Mouse (Mus musculus) layer of hippocampus, postnatal 25 days (tissue): ENCODE data around the gene Pitx3. TPM values are rescaled to one million over a fixed set of nuclear protein-coding genes. Genes with fewer than 3 reads are reported as not detected.
"Not testable (repeated sequence)": the region's sequence is repeated elsewhere in the genome, so short reads cannot be mapped to it uniquely, and the experiment has no call there.

Source experiments
- DNase-seq, 2 experiments: peaks; one replicate each; pipeline ENCODE4 v3.0.0; 2022; ENCODE audit warnings: mixed read lengths in 2 of 2, low spot score in 1 of 2; ENCODE audit errors: extremely low spot score in 1 of 2
- total RNA-seq, 2 experiments: library from RNA; stranded (reverse); gene quantifications; 2 replicates each; pipeline ENCODE4 v1.2.3; 2021

The Pitx3 gene
- total RNA-seq, 2 experiments from 2014 or later, result not detected

- DNase-seq, result no peak
Observed at GRCm38 (mm10) chr19:46132577-46132976, 15.5 kb downstream of the Pitx3 start.

DNA sequence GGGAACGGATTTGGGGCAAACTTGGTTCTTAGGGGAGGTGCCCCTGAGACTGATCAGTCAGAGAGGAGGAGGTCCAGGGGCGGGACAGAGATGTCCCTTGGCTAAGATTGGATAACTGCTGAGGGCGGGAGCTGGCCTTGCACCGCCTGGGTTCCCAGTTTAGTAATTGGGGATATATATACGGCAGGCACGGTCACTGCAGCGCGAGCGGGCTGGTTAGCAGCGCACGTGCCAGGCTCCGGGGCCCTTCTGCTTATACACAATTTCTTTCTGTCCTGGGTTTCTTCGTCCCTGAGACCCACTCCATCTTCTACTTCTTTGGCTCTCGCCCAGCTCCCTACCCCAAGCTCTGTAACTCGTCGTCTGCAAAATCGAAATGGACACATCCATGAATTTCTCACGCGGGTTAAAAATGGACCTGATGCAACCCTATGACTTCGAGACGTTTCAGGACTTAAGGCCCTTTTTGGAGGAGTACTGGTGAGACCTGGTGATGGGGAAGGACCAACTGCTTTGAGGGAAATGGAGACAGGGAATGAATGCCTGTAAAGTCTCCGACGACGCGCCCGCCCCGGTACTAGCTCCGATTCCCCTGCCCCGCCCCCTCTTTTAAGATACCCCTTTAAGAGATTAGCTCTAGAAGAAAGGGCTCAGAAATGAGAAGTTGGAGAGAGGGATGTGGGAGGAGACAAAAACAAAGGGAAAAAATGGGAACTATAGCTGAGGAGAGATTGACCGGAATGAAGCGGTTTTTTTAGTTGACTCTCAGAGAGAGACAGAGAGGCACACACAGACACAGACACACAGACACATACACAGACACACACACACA is 16.2 kb downstream of the Pitx3 start, which contains the start of gene Elovl3:
TSS of gene Elovl3 (plus strand) at position 204 of the 832 bp plus-strand sequence.
- DNase-seq, result no peak

DNA sequence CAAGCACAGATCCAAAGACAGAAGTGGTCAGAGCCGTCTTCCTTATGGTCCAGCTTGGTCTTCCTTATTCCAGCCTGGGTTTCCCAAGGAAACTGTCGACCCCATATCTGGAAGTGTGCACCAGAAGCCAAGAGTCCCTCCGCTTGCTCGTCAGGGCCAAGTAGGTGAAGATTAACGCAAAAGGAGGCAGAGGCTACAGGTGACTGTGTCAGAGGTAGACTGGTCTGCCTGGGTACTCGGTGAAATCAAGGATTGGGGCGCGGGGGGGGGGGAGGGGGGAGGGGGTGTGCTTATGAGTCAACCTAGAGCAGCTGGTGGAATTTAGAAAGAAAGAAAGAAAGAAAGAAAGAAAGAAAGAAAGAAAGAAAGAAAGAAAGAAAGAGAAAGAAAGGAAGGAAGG is 16.8 kb downstream of the Pitx3 start:
- DNase-seq, result no peak

DNA sequence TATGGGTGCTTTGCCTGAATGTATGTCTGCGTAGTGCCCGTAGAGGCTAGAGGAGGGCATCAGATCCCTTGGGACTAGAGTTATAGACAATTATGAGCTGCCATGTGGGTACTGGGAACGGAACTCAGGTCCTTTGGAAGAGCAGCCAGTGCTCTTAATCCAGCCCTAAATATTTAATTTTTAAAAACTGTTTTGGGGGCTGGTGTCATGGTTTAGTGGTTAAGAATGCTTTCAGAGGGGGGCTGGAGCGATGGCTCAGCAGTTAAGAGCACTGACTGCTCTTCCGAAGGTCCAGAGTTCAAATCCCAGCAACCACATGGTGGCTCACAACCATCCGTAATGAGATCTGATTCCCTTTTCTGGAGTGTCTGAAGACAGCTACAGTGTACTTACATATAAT is 18.4 kb downstream of the Pitx3 start:
- DNase-seq, result not testable (repeated sequence)

- DNase-seq, result no peak
Observed at GRCm38 (mm10) chr19:46126301-46126700, 21.8 kb downstream of the Pitx3 start.

GRCm38 (mm10) chr19:46124651-46125050 is 23.5 kb downstream of the Pitx3 start:
- no peak for DNase-seq

DNA sequence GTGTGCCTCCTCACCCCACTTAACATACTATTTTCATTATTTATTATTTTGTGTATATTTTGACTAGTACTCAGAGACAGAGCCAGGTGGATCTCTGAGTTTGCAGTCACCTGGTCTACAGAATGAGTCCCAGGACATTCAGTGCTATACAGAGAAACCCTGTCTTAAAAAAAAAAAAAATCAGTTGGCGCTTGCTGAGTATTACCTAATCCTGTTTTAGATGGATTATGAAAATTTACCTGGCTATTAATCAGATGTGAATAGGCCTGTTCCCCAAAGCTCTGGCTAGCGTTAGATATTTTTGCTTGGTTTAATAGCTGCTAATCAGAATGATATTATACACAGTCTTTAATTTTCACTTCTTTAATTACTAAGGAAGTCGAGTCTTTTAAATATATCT is 24.2 kb downstream of the Pitx3 start:
- no peak for DNase-seq

- no peak for DNase-seq
Observed at GRCm38 (mm10) chr19:46120872-46121271, 27.3 kb downstream of the Pitx3 start.

DNA sequence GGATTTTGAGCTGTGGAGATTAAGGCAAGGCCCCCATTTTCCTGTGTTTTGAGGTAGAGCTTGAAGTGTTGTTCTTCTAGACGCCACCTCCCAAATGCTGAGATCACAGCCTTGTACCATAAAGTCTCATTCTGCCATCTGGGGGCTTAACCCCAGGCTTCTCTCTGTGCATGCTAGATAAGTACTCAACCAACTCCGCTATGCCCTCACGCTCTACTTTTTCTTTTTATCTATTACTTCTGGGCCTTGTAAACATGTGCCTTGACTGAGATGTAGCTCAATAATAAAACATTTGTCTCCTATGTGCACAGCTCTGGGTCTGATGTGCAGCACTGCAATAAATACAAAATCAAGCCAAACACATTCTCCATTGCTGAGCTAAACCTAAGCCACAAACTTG is 28.7 kb downstream of the Pitx3 start:
- no peak for DNase-seq

DNA sequence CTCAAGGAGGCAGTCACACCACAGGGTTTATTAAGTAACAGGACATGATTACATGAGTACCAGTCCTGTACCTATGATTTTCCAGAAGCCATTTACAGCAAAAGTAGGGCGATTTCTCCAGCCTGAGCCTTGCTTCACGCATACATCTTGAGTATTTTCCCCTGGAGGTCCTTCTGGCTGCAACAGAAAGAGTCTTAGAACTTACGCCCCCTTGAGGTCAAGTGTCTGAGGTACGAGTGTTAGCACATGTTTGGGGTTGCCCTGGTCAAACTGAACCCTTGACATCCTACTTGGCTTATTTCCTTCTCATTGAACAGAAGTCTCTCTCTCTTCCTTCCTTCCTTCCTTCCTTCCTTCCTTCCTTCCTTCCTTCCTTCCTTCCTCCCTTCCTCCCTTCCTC is 33.5 kb downstream of the Pitx3 start:
- no peak for DNase-seq

GRCm38 (mm10) chr19:46110781-46111180 is 37.3 kb downstream of the Pitx3 start:
- no peak for DNase-seq

DNA sequence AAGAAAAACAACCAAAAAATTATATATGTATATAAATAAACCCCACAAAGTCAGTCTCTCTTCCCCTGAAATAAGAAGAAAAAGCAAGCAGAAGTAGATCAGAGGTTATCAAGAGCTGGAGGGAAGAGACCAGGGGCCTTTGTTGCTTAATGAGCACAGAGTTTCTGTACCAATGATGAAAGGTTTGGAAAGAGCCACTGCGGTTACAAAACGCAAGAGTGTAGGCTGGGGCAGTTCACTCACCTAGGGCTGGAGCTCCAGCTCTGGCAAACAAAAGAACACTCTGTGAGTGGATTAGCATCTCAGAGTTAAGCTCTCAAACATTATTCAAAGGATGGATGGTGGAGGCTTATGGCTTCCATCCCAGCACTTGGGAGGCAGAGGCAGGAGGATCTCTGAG is 37.9 kb downstream of the Pitx3 start:
- no peak for DNase-seq

DNA sequence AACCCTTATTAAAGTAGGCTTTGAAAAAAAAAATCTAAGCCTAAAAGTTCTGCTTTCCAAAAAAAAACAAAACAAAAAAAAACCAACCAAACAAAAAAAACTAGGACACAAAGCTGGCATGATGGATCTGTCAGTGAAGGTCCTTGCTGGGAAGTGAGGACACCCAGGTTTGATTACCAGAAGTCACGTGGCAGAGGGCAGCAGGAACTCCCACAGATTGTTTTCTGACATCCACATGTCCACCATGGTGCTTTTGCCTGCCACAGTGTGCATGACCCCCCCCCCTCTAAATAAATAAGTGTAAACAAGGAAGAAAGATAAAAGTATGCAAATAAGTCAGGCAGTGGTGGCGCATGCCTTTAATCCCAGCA is 44.0 kb downstream of the Pitx3 start:
- DNase-seq, result no peak

DNA sequence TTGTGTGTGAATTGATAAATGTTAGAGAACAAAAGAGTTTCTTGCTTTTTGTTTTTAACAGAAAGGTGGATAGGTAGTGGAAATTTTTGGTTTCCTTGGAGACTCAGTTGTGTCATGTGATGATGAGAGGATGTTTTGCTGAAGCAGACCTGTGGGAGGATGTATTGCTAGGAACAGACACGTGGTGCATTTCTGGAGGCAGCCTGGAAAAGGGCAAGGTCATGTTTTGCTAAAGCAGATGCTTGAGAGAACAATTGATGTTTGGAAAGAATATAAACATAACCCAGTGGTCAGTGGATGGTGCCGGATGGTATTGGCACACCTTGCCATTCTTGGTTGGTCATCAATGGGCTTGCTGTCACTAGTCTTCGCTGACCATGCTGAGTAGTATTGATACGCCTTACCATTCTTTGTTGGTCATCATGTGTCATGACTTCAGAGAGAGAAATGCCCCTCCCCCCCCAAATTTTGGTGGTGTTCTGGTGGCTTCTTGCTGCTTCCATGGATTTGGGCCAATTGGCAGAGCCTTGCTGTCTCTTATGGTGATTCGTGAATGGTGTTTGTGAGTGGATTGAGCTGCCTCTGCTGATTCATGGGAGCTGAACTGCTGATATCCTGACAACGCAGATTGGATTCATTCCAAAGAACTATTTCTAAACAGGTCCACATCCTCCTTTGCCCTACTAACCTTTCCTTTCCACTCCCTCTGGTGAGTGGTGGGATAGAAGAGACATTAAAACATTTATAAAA is 44.5 kb downstream of the Pitx3 start:
- DNase-seq, result no peak

DNA sequence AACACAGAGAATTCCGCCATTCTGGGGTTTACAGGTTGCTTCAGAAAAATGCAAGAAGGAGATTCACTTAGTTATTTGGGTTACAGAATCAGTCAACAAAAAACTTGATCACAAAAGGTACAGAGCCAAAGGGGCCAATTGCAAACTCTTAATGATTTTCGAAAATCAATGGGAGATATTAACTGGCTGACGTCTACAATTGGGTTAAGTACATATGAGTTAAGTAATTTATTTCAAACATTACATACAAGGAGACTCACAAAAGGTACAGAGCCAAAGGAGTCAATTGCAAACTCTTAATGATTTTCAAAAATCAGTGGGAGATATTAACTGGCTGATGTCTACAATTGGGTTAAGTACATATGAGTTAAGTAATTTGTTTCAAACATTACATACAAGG is 48.6 kb downstream of the Pitx3 start:
- no peak for DNase-seq

DNA sequence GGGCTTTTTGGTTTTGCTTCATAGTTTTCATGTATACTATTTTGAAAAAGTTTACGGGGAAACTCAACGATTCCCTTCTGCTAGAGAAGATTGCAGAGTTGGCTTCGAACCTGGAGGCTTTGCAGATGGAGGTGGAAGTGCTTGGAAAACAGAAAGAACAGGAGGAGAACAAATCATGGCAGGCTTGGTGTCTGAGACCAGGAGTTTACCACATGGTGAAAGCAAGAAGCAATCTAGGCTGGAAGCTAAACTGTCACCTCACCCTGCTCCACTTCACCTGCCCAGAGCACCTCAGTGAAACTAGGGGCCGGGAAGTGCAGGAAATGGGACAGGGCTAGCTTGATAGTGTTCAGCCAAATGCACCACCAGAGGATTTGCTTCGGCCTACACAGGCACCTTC is 51.7 kb downstream of the Pitx3 start:
- DNase-seq, result no peak

DNA sequence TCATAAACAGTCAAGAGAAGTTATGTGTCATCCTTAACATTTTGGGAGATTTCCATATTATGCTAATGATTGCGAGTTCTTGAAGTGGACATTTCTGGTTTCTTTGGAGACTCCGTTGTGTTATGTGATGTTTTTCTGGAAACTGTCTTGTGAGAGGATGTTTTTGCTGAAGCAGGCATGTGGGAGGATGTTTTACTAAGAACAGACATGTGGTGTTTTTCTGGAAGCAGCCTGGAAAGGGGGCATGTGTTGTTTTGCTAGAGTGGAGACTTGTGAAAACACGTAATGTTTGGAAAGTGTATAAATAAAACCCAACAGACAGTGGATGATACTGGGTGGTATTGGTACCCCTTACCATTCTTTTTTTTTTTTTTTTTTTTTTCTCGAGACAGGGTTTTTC is 52.8 kb downstream of the Pitx3 start:
- DNase-seq, result no peak

DNA sequence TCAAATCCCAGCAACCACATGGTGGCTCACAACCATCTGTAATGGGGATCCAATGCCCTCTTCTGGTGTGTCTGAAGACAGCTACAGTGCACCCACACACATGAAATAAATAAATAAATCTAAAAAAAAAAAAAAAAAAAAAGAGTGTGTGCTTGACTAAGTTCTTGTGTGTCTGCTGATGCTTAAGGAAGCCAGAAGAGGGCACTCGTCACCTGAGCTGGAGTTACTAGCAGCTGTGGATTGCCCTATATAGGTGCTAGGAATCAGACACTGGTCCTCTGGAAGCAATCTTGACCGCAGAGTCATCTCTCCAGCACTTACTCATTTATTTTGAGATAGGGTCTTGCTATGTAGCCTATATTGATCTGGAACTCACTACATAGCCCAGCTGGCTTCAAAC is 54.0 kb downstream of the Pitx3 start:
- no peak for DNase-seq

- no peak for DNase-seq
Observed at GRCm38 (mm10) chr19:46091641-46092040, 56.5 kb downstream of the Pitx3 start.

DNA sequence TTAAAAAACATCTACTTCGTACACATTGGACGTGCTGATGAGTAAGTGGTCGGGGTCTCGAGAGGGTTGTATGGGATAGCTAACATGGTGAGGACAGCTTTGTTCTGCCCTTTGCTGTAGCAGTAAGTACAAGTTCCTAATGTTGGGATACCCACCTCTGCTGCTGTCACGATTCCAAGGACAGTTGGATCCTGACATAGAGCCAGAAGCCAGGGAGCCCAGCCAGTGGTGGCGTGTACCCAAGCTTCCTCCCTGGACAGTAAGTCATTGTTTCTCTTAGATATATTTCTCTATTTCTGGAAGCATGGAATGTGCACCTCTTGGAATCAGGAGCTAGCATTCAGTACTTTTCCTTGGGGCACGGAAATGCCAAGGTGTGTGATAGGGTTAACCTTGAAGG is 60.3 kb downstream of the Pitx3 start:
- DNase-seq, result no peak

DNA sequence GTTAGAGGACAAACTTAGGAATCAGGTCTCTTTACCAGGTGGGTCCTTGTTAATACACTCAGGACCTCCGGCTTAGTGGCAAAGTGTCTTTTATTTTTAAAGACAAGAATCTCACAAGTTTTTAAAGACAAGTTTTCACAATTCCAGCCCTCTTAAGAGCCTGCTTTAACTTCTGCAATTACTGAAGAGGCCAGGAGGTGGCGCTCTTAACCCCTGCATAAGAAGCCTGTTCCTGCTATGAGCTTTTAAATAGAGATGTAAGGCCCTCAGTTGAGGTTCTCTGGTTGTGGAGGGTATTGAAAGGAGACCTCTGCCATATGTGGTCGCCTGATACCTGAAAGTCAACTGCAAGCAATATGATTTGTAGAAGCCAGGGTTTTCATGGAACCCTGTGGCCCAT is 61.8 kb downstream of the Pitx3 start:
- peak; percentile 31 to 77 for DNase-seq
